Mouse (Mus musculus) layer of hippocampus, postnatal 36 days (tissue): ENCODE results near the gene Rlbp1. TPM values are rescaled to one million over a fixed set of nuclear protein-coding genes. Genes with fewer than 3 reads are reported as not detected.

Experiments used
- total RNA-seq, 2 experiments: library from RNA; stranded (reverse); gene quantifications; 2 replicates each; pipeline ENCODE4 v1.2.3; 2021

Rlbp1 gene
- total RNA-seq, 2 experiments from 2014 or later: 23.1 to 23.5 TPM

Other genes starting within 250 kb of the Rlbp1 start
- gene Mfge8, start 238.0 kb downstream of the Rlbp1 start, total RNA-seq: 100 to 1,000 TPM; 154 to 157 TPM
- gene Abhd2, start 113.8 kb downstream of the Rlbp1 start, total RNA-seq: 10 to 100 TPM; 67.6 to 67.7 TPM
- under 1 TPM; 0.38 to 0.70 TPM for gene Fanci, start 4.9 kb upstream of the Rlbp1 start, total RNA-seq
- 10 to 100 TPM; 87.0 to 90.7 TPM for gene Polg, start 79.3 kb upstream of the Rlbp1 start, total RNA-seq
- gene Rhcg, start 230.6 kb upstream of the Rlbp1 start, total RNA-seq: 1 to 10 TPM; 1.1 to 1.2 TPM